Mouse (Mus musculus) myocyte (in vitro differentiated cells): ENCODE data around the gene Kcnk2. TPM values are rescaled to one million over a fixed set of nuclear protein-coding genes. Genes with fewer than 3 reads are reported as not detected.

Experiments used
- H3K27me3 ChIP-seq: one replicate; pipeline ENCODE4 v1.6.1; 2011; ENCODE audit not compliant: control insufficient read depth, insufficient read depth, insufficient read length
- H3K36me3 ChIP-seq: one replicate; pipeline ENCODE4 v1.6.1; 2011; ENCODE audit not compliant: control insufficient read depth, insufficient read depth
- H3K4me2 ChIP-seq: one replicate; pipeline ENCODE4 v1.6.1; 2011; ENCODE audit warnings: low read depth, control low read depth
- H3K4me3 ChIP-seq: one replicate; pipeline ENCODE4 v1.5.1; 2011; ENCODE audit warnings: mild to moderate bottlenecking, control low read depth, moderate library complexity
- H3K79me2 ChIP-seq: one replicate; pipeline ENCODE4 v1.6.1; 2011; ENCODE audit not compliant: control insufficient read depth, insufficient read depth
- H3ac ChIP-seq: one replicate; pipeline ENCODE4 v1.6.1; 2011; ENCODE audit not compliant: control insufficient read depth, insufficient read length
- CEBPB ChIP-seq: IDR thresholded peaks from 2 replicates; pipeline ENCODE4 v1.6.1; 2011; ENCODE audit warnings: mild to moderate bottlenecking, moderate library complexity; ENCODE audit not compliant: poor library complexity, insufficient read depth, severe bottlenecking
- E2F4 ChIP-seq: IDR thresholded peaks from one replicate; pipeline ENCODE4 v1.6.1; 2011; ENCODE audit warnings: mild to moderate bottlenecking, control low read depth, moderate library complexity; ENCODE audit not compliant: insufficient read depth
- MAX ChIP-seq: IDR thresholded peaks from one replicate; pipeline ENCODE4 v1.6.1; 2011; ENCODE audit warnings: low read depth, mild to moderate bottlenecking, control low read depth
- MYOD1 ChIP-seq, 3 experiments: IDR thresholded peaks; one replicate each; pipeline ENCODE4 v1.6.1; 2011; ENCODE audit warnings: control low read depth in 2 of 3, low read depth in 2 of 3, mild to moderate bottlenecking in 2 of 3, moderate library complexity in 1 of 3; ENCODE audit not compliant: insufficient read length in 2 of 3, control insufficient read depth in 1 of 3
- MYOG ChIP-seq, 3 experiments: IDR thresholded peaks; one replicate each; pipeline ENCODE4 v1.6.1; 2011; ENCODE audit warnings: control low read depth in 2 of 3, low read depth in 2 of 3, mild to moderate bottlenecking in 2 of 3; ENCODE audit not compliant: insufficient read length in 2 of 3, control insufficient read depth in 1 of 3, insufficient read depth in 1 of 3
- POLR2A ChIP-seq: IDR thresholded peaks from one replicate; pipeline ENCODE4 v1.6.1; 2011; ENCODE audit warnings: low read depth, mild to moderate bottlenecking, control low read depth, moderate library complexity; ENCODE audit not compliant: insufficient read length
- POLR2AphosphoS2 ChIP-seq: IDR thresholded peaks from one replicate; pipeline ENCODE4 v1.6.1; 2011; ENCODE audit warnings: low read depth, control low read depth; ENCODE audit not compliant: insufficient read length
- REST ChIP-seq: IDR thresholded peaks from one replicate; pipeline ENCODE4 v1.6.1; 2011; ENCODE audit warnings: mild to moderate bottlenecking, control low read depth, moderate library complexity; ENCODE audit not compliant: insufficient read depth, insufficient read length
- SRF ChIP-seq: IDR thresholded peaks from one replicate; pipeline ENCODE4 v1.6.1; 2011; ENCODE audit warnings: low read depth; ENCODE audit not compliant: control insufficient read depth, insufficient read length
- TCF12 ChIP-seq: IDR thresholded peaks from one replicate; pipeline ENCODE4 v1.6.1; 2011; ENCODE audit warnings: mild to moderate bottlenecking, control low read depth; ENCODE audit not compliant: poor library complexity, insufficient read depth, severe bottlenecking
- TCF3 ChIP-seq: IDR thresholded peaks from one replicate; pipeline ENCODE4 v1.6.1; 2011; ENCODE audit warnings: low read depth, control low read depth; ENCODE audit not compliant: insufficient read length
- USF1 ChIP-seq: IDR thresholded peaks from one replicate; pipeline ENCODE4 v1.6.1; 2011; ENCODE audit warnings: low read depth, mild to moderate bottlenecking, control low read depth, moderate library complexity
- polyA plus RNA-seq: library from polyadenylated mRNA; unstranded; fragments of >200 nt; fragmentation: generic; extraction: Trizol; gene quantifications from one replicate; pipeline ENCODE4 v1.2.1, GENCODE M21; 2012; ENCODE audit warnings: missing spikeins

The Kcnk2 gene
- polyA plus RNA-seq, 1 experiment = 4.7 TPM

DNA sequence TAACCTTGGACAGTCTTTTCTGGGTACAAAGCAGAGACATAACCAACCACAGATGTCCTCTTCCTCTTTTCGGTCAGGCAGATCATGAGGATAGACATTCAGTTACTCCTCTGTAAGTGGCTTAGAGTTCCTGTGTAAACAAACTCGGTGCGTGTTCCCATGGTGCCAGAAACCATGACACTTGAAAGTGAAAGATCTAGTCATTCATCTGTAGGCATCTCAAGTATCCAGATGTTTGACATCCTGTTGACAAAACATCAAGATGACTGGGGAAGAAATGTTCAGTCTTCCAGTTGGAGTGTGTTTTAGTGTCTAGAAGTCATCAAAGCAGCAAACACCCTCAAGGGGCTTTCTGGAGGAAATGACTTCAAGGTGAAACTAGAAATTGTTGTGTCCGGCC lies 230.9 kb downstream of the Kcnk2 start:
- no peaks in the 10 kb centered on the region for H3K79me2 ChIP-seq
- H3K4me2 ChIP-seq = no peak overlapping the region
- H3K27me3 ChIP-seq = no peaks in the 10 kb centered on the region
- H3ac ChIP-seq = no peak overlapping the region
- TF ChIP-seq SRF = no peak
- TF ChIP-seq TCF12 = no peak
- TF ChIP-seq MYOG (IDR thresholded peaks at IDR 0.05; ENCODE audit: control insufficient read depth in 1 of 3, insufficient read depth in 1 of 3, insufficient read length in 2 of 3, low read depth in 2 of 3) = no peak
- TF ChIP-seq POLR2AphosphoS2 = no peak
- no peak for TF ChIP-seq MYOD1 (IDR thresholded peaks at IDR 0.05; ENCODE audit: control insufficient read depth in 1 of 3, insufficient read length in 2 of 3, low read depth in 2 of 3)
- TF ChIP-seq POLR2A = no peak
- no peak overlapping the region for H3K4me3 ChIP-seq
- H3K36me3 ChIP-seq = no peaks in the 10 kb centered on the region

DNA sequence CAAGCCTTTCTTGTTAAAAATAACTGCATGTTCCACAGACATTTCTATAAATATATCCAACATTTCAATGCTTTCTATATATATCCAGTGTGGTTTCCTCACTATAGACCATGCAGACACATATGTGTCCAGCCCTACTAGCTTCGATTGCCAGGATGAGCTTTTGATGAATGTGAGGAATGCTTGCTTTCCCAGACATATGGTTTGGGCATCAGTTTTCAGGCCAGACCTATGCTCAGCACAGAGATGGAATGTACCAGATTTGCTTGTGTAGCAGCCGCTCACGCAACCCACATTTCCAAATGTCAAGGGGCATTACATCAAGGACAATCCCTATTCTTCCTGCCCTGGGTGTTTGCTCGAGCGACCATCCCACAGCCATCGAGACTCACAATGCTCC lies 236.3 kb downstream of the Kcnk2 start:
- H3K27me3 ChIP-seq = no peaks in the 10 kb centered on the region
- no peak overlapping the region for H3K4me2 ChIP-seq
- no peak overlapping the region for H3ac ChIP-seq
- TF ChIP-seq MYOD1 (IDR thresholded peaks at IDR 0.05; ENCODE audit: control insufficient read depth in 1 of 3, insufficient read length in 2 of 3, low read depth in 2 of 3) (no peak), MAX (no peak), MYOG (IDR thresholded peaks at IDR 0.05; ENCODE audit: control insufficient read depth in 1 of 3, insufficient read depth in 1 of 3, insufficient read length in 2 of 3, low read depth in 2 of 3) (no peak), TCF12 (no peak), SRF (no peak), USF1 (no peak), CEBPB (no peak), POLR2AphosphoS2 (no peak), TCF3 (no peak), E2F4 (no peak), POLR2A (no peak), REST (no peak)
- no peak overlapping the region for H3K4me3 ChIP-seq
- no peaks in the 10 kb centered on the region for H3K36me3 ChIP-seq
- no peaks in the 10 kb centered on the region for H3K79me2 ChIP-seq

GRCm38 (mm10) chr1:189165141-189165540 lies 236.9 kb downstream of the Kcnk2 start:
- Histone ChIP-seq H3K79me2 (no peaks in the 10 kb centered on the region), H3K27me3 (no peaks in the 10 kb centered on the region), H3K36me3 (no peaks in the 10 kb centered on the region), H3ac (no peak overlapping the region), H3K4me3 (no peak overlapping the region), H3K4me2 (no peak overlapping the region)
- TF ChIP-seq POLR2AphosphoS2 (no peak), TCF3 (no peak), REST (no peak), TCF12 (no peak), CEBPB (no peak)

- TF ChIP-seq E2F4 (no peak), MYOG (IDR thresholded peaks at IDR 0.05; ENCODE audit: control insufficient read depth in 1 of 3, insufficient read depth in 1 of 3, insufficient read length in 2 of 3, low read depth in 2 of 3) (no peak), CEBPB (no peak), TCF12 (no peak)
- Histone ChIP-seq H3K27me3 (no peaks in the 10 kb centered on the region), H3ac (no peak overlapping the region), H3K4me2 (no peak overlapping the region), H3K36me3 (no peaks in the 10 kb centered on the region), H3K4me3 (no peak overlapping the region), H3K79me2 (no peaks in the 10 kb centered on the region)
These were observed 237.4 kb downstream of the Kcnk2 start for GRCm38 (mm10) chr1:189164721-189165120.

DNA sequence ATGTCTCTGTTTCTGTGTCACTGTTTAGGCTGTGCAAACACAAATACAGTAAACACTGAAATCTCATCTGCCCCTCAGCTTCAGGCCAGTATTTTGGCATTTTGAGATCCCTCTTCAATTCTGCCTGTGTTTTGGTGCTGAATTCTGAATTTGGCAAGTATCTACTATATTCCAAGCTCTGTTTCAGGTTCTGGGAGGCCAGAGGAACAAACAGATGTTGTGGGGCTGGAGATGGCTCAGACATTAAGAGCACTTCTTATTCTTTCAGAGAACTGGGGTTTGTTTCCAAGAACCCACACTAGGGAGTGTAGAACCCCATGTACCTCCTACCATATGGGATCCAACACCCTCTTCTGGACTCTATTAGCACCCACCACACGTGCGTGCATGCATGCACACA lies 237.8 kb downstream of the Kcnk2 start:
- Histone ChIP-seq H3K79me2 (no peaks in the 10 kb centered on the region), H3K4me2 (no peak overlapping the region), H3ac (no peak overlapping the region), H3K36me3 (no peaks in the 10 kb centered on the region), H3K4me3 (no peak overlapping the region), H3K27me3 (no peaks in the 10 kb centered on the region)
- TF ChIP-seq TCF3 = no peak
- TF ChIP-seq MAX = no peak
- no peak for TF ChIP-seq TCF12
- TF ChIP-seq E2F4 = no peak
- TF ChIP-seq CEBPB = no peak
- no peak for TF ChIP-seq MYOG (IDR thresholded peaks at IDR 0.05; ENCODE audit: control insufficient read depth in 1 of 3, insufficient read depth in 1 of 3, insufficient read length in 2 of 3, low read depth in 2 of 3)
- TF ChIP-seq MYOD1 (IDR thresholded peaks at IDR 0.05; ENCODE audit: control insufficient read depth in 1 of 3, insufficient read length in 2 of 3, low read depth in 2 of 3) = no peak
- TF ChIP-seq REST = no peak
- TF ChIP-seq POLR2AphosphoS2 = no peak
- no peak for TF ChIP-seq USF1
